Mouse (Mus musculus): ENCODE measurements at regions not wholly inside any gene's neighbourhood (a gene's known extent, or its start where the extent isn't known, plus 50 kb on each side); places are given as distances from the start of the nearest gene placed in this dataset.

DNA sequence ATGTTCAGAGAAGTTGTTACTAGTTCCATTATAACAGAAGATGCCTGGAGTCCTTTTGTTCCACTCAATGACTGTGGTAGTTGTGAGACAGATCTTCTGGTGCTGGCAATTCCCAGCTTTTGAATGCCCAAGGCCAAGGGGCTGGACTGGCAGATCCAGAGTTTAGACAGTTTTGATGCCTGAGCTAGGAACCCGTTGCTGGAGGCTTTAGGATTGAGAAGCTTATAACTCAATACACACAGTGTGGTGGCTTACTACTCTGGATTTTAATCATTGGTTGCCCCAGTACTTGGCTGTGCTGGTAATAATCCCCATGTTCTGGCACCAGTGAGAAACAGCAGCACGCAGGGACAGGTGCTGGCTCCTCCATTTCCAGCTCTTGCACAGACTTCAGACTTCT is 307.3 kb upstream of the Man1a start:
- no peak for TF ChIP-seq TCF3 (IDR thresholded peaks at IDR 0.05; ENCODE audit: insufficient read length, low read depth)
- no peak for TF ChIP-seq REST (IDR thresholded peaks at IDR 0.05; ENCODE audit: insufficient read depth, insufficient read length)

All from myocyte (in vitro differentiated cells).